Mouse (Mus musculus) midbrain, postnatal 0 days (tissue): ENCODE results near the gene Foxp2. TPM values are rescaled to one million over a fixed set of nuclear protein-coding genes. Genes with fewer than 3 reads are reported as not detected.

Experiments
- ATAC-seq: fragments of 200-750 bp; cut with Nextera tagmentation; 2 replicates; pipeline ENCODE4 v1.8.0; 2017; ENCODE audit warnings: moderate number of reproducible peaks, mild to moderate bottlenecking, moderate TSS enrichment, moderate library complexity; ENCODE audit not compliant: low FRiP score
- DNase-seq: peaks from one replicate; pipeline ENCODE4 v3.0.0-alpha.2; 2015; ENCODE audit warnings: low spot score
- H3K27ac ChIP-seq: fragments of 300-500 bp; sonication (generic); 2 replicates; pipeline ENCODE4 v1.5.1; 2014; ENCODE audit warnings: low read depth, mild to moderate bottlenecking, low read length, mixed read lengths
- H3K27me3 ChIP-seq: fragments of 300-500 bp; sonication (generic); 2 replicates; pipeline ENCODE4 v1.6.1; 2014; ENCODE audit warnings: low read length, control low read depth, mixed read lengths; ENCODE audit not compliant: insufficient read depth
- H3K36me3 ChIP-seq: fragments of 300-500 bp; sonication (generic); 2 replicates; pipeline ENCODE4 v1.6.1; 2014; ENCODE audit warnings: low read length, control low read depth, mixed read lengths; ENCODE audit not compliant: insufficient read depth
- H3K4me1 ChIP-seq: fragments of 300-500 bp; sonication (generic); 2 replicates; pipeline ENCODE4 v1.6.1; 2014; ENCODE audit warnings: mild to moderate bottlenecking, control low read depth, antibody characterized with exemption, low read length, mixed read lengths; ENCODE audit not compliant: insufficient read depth
- H3K4me2 ChIP-seq: fragments of 300-500 bp; sonication (generic); 2 replicates; pipeline ENCODE4 v1.6.1; 2014; ENCODE audit warnings: low read depth, mild to moderate bottlenecking, low read length, mixed read lengths; ENCODE audit not compliant: poor library complexity, severe bottlenecking
- H3K4me3 ChIP-seq: fragments of 300-500 bp; sonication (generic); 2 replicates; pipeline ENCODE4 v1.5.1; 2014; ENCODE audit warnings: low read depth, mild to moderate bottlenecking, low read length, moderate library complexity
- H3K9ac ChIP-seq: fragments of 300-500 bp; sonication (generic); replicated peaks from 2 replicates; pipeline ENCODE4 v1.6.1; 2014; ENCODE audit warnings: mild to moderate bottlenecking, low read length, moderate library complexity, mixed read lengths; ENCODE audit not compliant: poor library complexity, severe bottlenecking
- H3K9me3 ChIP-seq: fragments of 300-500 bp; sonication (generic); 2 replicates; pipeline ENCODE4 v1.6.1; 2016; ENCODE audit warnings: low read length, control low read depth
- CTCF ChIP-seq: IDR thresholded peaks from 2 replicates; pipeline ENCODE4 v1.5.1; 2016; ENCODE audit warnings: antibody characterized with exemption, mild to moderate bottlenecking
- WGBS: fragments of 180-500 bp; shearing (Covaris S2); extraction: QIAGEN DNeasy Blood & Tissue Kit; methylation state at CpG from one replicate; pipeline ENCODE4 v1.1.7; 2014; 5-methylcytosine and 5-hydroxymethylcytosine counted together
- microRNA-seq: library from miRNA; unstranded; fragments of <30 nt; microRNA quantifications from one replicate; pipeline ENCODE4, GENCODE M21; 2016; ENCODE audit warnings: borderline number of aligned reads
- polyA plus RNA-seq: library from polyadenylated mRNA; unstranded; fragments of >200 nt; fragmentation: Nextera tagmentation; extraction: Ambion mirVana; gene quantifications from 2 replicates; pipeline ENCODE4 v1.2.1, GENCODE M21; 2015
- total RNA-seq: library from RNA; depleted of rRNA; stranded (reverse); fragments of >200 nt; gene quantifications from 2 replicates; pipeline ENCODE4 v1.2.3, GENCODE M21; 2014; rRNA removed

Foxp2 gene
- total and polyA plus RNA-seq, 2 experiments from 2014 or later, result 71.4 to 103 TPM

DNA sequence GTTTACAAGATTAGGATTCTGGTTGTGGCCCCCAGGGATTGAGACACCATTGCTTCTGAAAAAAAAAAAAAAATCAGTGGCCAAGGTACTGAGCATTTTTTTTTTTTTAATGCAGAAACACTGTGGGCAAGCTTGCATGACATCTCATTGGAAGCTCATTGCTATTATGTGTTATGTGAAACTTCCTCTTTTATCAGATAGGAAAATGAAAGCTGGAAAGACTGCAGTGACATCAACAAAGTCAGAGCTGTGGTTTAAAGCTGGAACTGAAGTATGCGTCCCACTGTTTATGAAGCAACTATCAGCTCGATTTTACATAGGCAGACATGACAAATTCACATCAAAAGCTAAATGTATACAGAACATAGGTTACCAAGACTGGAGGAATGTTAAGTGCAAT is 562.2 kb downstream of the Foxp2 start:
- Histone ChIP-seq H3K27me3 (no peaks in the 10 kb centered on the region), H3K4me2 (no peak overlapping the region), H3K36me3 (no peaks in the 10 kb centered on the region), H3K9ac (no peak overlapping the region), H3K27ac (no peak overlapping the region), H3K4me1 (no peaks in the 10 kb centered on the region), H3K9me3 (no peaks in the 10 kb centered on the region), H3K4me3 (no peak overlapping the region)
- DNase-seq, result no peak
- ATAC-seq, result no peak
- TF ChIP-seq CTCF, result no peak
- WGBS, result 85% methylated on average over 2 of the region's 2 CpGs

DNA sequence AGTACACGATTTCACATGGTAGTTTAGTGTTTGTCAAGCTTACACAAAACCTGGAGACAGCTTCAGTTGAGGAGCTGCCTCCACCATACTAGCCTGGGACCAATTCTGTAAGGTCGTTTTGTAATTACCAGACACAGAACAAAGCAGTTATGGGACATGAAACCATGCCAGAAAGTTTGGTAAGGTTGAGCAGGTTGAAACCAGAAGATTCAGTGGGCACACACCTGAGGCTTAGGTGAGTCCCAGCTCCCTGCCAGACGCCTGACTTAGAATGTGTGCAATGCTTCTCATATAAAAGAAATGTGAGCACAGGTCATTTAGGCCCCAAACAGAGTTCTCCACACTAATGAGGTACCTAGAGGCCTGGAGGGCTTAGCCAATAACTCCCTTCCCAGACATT is 564.3 kb downstream of the Foxp2 start:
- no peaks in the 10 kb centered on the region for H3K27me3 ChIP-seq
- TF ChIP-seq CTCF, result no peak
- H3K4me1 ChIP-seq, result no peaks in the 10 kb centered on the region
- H3K9ac ChIP-seq, result no peak overlapping the region
- H3K27ac ChIP-seq, result no peak overlapping the region
- no peak overlapping the region for H3K4me2 ChIP-seq
- H3K4me3 ChIP-seq, result no peak overlapping the region
- no peaks in the 10 kb centered on the region for H3K36me3 ChIP-seq
- no peaks in the 10 kb centered on the region for H3K9me3 ChIP-seq
- 88% methylated on average over 3 of the region's 3 CpGs for WGBS
- no peak for ATAC-seq
- no peak for DNase-seq

DNA sequence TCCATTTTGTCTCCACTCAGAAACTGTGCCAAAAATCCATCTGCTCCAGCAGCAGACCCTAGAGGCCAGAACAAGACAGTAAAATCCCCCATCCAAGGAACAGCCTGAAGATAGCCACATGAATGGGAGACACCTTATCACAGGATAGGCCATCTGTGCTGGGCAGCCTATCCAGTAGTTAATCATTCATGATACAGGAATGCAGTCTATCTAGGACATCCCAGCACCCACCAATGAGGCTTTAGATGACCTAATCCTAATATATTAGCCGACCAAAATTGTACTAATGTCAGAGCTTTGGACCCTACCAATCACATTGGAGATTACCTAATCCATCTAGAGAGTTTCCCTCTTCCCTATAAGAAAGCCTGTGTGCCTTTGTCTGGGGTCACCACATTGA is 565.5 kb downstream of the Foxp2 start:
- Histone ChIP-seq H3K9ac (no peak overlapping the region), H3K27ac (no peak overlapping the region), H3K9me3 (no peaks in the 10 kb centered on the region), H3K4me3 (no peak overlapping the region), H3K36me3 (no peaks in the 10 kb centered on the region), H3K4me1 (no peaks in the 10 kb centered on the region), H3K4me2 (no peak overlapping the region), H3K27me3 (no peaks in the 10 kb centered on the region)
- no peak for TF ChIP-seq CTCF
- 46% methylated on average over 1 of the region's 1 CpGs for WGBS
- DNase-seq (no peak), ATAC-seq (0 out of 2 replicates have a peak, but pooled peaks have one; percentile 13)

DNA sequence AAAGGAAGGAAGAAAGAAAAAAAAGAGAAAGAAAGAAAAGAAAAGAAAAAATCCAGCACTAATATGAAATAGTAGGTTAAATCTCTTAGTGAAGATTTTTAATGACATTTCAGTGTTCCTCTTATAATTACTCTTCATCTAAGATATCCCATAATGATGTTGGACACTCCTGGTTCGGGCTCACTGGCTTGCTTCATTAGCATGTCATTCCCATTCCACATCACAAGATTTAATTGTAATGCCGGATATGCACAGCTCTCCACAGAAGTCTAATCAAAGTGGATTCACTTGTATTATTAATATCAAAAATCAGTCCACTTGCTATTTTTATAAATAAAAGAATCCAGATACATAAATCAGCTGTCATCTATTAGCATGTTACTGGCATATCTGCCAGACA is 585.8 kb downstream of the Foxp2 start:
- WGBS, result 60% methylated on average over 2 of the region's 2 CpGs
- Histone ChIP-seq H3K4me1 (no peaks in the 10 kb centered on the region), H3K4me2 (no peak overlapping the region)

More for the DNA sequence above, 585.8 kb downstream of the Foxp2 start:
- H3K4me3 ChIP-seq, result no peak overlapping the region
- H3K9me3 ChIP-seq, result no peaks in the 10 kb centered on the region
- no peak overlapping the region for H3K9ac ChIP-seq
- no peak overlapping the region for H3K27ac ChIP-seq
- no peak for TF ChIP-seq CTCF
- no peaks in the 10 kb centered on the region for H3K36me3 ChIP-seq
- DNase-seq (no peak), ATAC-seq (no peak)
- no peaks in the 10 kb centered on the region for H3K27me3 ChIP-seq

Small RNAs within 50 kb of the gene (microRNA-seq; reads per million reads assigned to microRNA genes)
- not detected for gene Gm25470

Other genes with a start within 250 kb of the Foxp2 start
- 0.19 TPM in 1 of 2 replicates, not detected in the other for gene Ppp1r3a, start 146.1 kb upstream of the Foxp2 start, total RNA-seq
- gene Ppp1r3a, start 146.1 kb upstream of the Foxp2 start, polyA plus RNA-seq, result not detected in 2 replicates